Mouse (Mus musculus) cerebellum, adult 9-10 months (tissue): Measurements from ENCODE around the gene Olfr166.
"Not testable (repeated sequence)": the region's sequence is repeated elsewhere in the genome, so short reads cannot be mapped to it uniquely, and the experiment has no call there.

Experiments
- DNase-seq: peaks from one replicate; pipeline ENCODE4 v3.0.0; 2022

The Olfr166 gene

DNA sequence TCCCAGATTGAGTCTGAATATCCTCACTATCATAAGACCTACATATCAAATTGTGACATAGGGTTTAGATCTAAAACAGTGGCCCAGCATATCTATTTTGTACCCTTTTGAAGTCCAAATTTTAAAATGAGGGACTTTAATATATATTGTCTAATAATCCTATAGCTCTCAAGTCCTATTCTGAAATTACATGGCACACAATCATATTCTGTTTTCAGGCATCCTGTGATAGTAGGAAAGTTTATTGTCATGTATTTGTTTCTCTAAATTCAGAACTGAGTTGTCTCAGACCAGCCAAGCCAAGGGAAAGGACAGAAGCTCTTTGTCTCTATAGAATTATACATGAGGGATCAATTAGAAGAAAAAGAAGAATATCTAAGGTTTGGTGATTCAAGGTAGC lies at the start of gene Olfr166:
Gene Olfr166, plus strand, starts transcription at position 301 of the 400 bp plus-strand sequence.
- DNase-seq, result no peak

DNA sequence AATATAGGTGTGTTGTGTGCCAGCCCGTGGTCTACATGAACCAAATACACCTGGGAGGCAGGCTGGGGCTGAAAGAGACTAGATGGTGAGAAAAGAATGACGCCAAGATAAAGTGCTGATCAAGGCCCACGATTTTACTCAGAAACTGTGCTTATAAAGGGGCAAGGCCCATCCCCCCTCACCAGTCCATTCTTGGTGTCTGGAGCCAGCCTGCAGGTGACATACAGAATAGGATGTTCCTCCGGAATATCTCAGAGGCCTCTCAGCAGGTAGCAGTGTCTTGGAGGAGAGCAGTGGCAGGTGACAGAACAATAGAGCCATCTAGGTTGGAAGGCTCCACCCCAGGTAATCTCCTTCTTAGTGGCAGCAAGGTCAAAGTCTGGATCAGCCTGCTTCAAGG lies 24.8 kb upstream of the Olfr166 start:
- DNase-seq, result not testable (repeated sequence)

DNA sequence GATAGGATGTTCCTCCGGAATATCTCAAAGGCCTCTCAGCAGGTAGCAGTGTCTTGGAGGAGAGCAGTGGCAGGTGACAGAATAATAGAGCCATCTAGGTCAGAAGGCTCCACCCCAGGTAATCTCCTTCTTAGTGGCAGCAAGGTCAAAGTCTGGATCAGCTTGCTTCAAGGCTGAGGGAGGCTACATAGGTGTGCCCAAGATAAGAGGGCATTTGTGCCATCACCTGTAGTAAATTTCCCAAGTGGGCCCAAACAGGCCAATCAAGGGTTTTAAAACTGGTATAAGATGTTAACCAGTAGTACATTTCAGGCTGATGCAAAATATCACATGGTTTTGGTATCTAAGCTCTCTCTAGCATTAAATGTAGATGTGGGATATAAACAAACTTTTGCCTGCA lies 19.1 kb upstream of the Olfr166 start:
- DNase-seq, result no peak

DNA sequence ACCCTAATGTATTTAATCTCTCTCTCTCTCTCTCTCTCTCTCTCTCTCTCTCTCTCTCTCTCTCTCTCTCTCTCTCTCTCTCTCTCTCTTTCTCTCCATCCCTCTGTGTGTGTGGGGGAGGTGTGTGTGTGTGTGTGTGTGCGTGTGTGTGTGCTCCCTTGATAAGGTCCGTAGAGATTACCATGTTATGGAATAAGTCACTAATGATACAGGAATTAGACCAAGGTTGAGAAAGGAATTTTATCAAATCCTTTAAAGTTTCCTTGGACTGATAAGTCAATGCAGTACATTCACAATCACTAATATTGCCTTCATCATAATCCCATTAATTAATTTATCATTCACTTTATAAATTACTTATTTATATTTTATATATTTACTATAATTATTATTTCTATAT lies 38.7 kb downstream of the Olfr166 start, which contains the start of gene Olfr167:
Gene Olfr167, minus strand, starts transcription at position 101 of the 400 bp plus-strand sequence.
- DNase-seq, result no peak

DNA sequence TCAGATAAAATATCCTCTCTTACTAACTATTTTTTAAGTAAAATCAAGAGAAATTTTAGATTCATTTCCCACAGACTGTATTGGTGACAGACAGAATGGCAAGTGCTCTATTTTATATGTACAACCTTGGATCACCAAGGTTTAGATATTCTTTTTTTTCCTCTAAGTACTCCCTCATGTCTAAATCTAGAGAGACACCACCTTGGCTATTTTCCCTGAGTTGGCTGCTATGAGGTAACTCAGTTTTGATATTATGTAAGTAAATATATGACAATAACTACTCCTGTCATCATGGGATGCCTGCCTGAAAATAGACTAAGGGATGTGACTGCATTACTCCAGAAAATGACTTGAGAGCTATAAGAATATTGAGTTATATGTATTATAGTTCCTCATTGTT lies 52.0 kb downstream of the Olfr166 start, which contains the start of gene Olfr168:
Gene Olfr168, minus strand, starts transcription at position 101 of the 400 bp plus-strand sequence.
- DNase-seq, result no peak
